Mouse (Mus musculus): ENCODE measurements around the gene Col4a1.

DNA sequence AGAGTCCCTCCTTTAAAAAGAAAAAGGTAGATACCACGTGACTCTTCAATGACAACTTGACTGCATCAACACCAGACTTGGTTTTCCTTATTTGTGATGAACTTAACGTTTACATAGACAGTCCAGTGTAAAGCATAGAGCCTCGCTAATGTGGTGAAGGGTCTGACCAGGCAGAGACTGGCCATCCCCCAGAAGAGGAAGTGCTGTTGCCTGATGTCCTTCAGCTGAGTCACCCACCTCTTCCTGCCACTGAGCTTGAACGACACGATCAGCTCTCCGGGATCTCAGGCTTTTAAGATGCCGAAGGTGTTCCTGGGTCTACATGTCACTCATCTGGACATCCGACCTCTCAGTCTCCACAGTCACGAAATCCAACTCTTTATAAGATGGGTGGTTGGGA, 144.7 kb downstream of the Col4a1 start:
- TF ChIP-seq CTCF (conservative IDR thresholded peaks at IDR 0.05; ENCODE audit: low read length) = no peak
- no peak for TF ChIP-seq NANOG (IDR thresholded peaks at IDR 0.05; ENCODE audit: borderline replicate concordance, low read length)
- TF ChIP-seq POU5F1 (IDR thresholded peaks at IDR 0.05; ENCODE audit: borderline replicate concordance, low read length) = no peak

All from E14TG2a.4 (cell line).